Mouse (Mus musculus): ENCODE measurements around the gene Rpp14. TPM values are rescaled to one million over a fixed set of nuclear protein-coding genes. Genes with fewer than 3 reads are reported as not detected.

Rpp14 gene
- polyA plus RNA-seq, 1 experiment from 2014 or later = 35.4 TPM

DNA sequence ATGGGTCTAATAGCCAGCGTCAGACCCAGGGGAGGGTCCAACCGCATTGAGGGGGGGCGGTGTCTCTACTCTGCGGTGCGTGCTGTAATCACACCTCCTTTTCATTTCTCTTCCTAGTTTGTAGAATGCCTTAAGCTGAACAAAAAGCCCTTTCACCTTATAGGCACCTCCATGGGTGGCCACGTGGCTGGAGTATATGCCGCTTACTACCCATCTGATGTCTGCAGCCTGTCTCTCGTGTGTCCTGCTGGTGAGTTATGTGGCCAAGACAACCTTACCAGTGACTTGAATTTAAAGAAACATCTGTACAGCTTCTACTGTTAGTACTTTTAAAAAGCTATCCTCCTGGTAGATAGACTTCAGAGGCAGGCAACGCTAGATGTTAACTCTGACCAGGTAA lies 37.6 kb upstream of the Rpp14 start:
- H3K9me3 ChIP-seq = no peaks in the 10 kb centered on the region
- no peaks in the 10 kb centered on the region for H3K27me3 ChIP-seq (replicated peaks)
- H3K4me1 ChIP-seq = no peaks in the 10 kb centered on the region
- no peak overlapping the region for H3K4me2 ChIP-seq
- H3K27ac ChIP-seq (replicated peaks) = no peak overlapping the region
- peaks cover 18% of the 10 kb centered on the region for H3K36me3 ChIP-seq
- no peak for ATAC-seq (ENCODE audit: extremely low read depth, insufficient number of reproducible peaks, low FRiP score, low TSS enrichment)
- H3K9ac ChIP-seq = no peak overlapping the region
- no peak overlapping the region for H3K4me3 ChIP-seq
- 88% methylated on average over 9 of the region's 9 CpGs for WGBS

DNA sequence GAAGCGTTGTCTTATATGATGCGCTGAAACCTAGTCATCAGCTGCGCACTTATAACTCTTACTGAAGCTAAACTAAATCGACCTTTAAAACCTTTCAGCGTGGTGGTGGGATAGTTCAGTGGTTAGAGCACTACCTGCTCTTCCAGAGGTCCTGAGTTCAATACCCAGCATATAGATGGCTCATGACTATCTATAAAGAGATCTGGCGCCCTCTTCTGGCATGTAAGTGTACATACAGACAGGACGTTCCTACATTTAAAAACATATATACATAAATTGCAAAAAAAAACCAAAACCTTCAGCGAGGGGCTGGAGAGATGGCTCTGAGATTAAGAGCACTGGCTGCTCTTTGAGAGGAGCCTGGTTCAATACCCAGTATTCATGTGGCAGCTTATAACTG lies 35.8 kb upstream of the Rpp14 start:
- 62% methylated on average over 8 of the region's 8 CpGs for WGBS
- H3K27ac ChIP-seq (replicated peaks) = no peak overlapping the region
- no peaks in the 10 kb centered on the region for H3K27me3 ChIP-seq (replicated peaks)
- no peaks in the 10 kb centered on the region for H3K9me3 ChIP-seq
- no peak for ATAC-seq (ENCODE audit: extremely low read depth, insufficient number of reproducible peaks, low FRiP score, low TSS enrichment)
- no peak overlapping the region for H3K9ac ChIP-seq
- peaks cover 25% of the 10 kb centered on the region for H3K36me3 ChIP-seq
- no peaks in the 10 kb centered on the region for H3K4me1 ChIP-seq
- H3K4me3 ChIP-seq = no peak overlapping the region
- H3K4me2 ChIP-seq = no peak overlapping the region

DNA sequence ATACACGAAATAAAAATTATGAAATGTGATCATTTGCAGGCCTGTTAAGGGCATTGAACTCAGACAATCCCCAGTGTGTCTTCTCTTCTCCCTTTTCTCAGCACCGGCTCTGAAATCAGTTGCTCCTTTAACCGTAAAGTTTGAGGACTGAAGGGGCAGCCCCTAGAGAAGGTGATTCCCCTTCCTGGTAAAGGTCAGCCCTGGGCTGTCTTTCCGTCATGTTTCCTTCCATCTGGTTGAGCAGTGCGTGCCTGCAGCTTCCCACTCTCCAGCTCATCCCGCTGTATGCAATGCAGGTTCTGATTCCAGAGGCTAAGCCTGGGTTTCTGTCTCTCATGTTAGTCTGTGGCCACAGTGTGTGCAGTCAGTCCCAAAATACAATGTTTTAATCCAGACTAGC lies 35.4 kb upstream of the Rpp14 start:
- no peak overlapping the region for H3K4me3 ChIP-seq
- no peaks in the 10 kb centered on the region for H3K27me3 ChIP-seq (replicated peaks)
- no peak overlapping the region for H3K4me2 ChIP-seq
- no peak overlapping the region for H3K27ac ChIP-seq (replicated peaks)
- H3K9me3 ChIP-seq = no peaks in the 10 kb centered on the region
- 75% methylated on average over 6 of the region's 6 CpGs for WGBS
- H3K36me3 ChIP-seq = peaks cover 29% of the 10 kb centered on the region
- no peaks in the 10 kb centered on the region for H3K4me1 ChIP-seq
- no peak overlapping the region for H3K9ac ChIP-seq
- ATAC-seq (ENCODE audit: extremely low read depth, insufficient number of reproducible peaks, low FRiP score, low TSS enrichment) = no peak

DNA sequence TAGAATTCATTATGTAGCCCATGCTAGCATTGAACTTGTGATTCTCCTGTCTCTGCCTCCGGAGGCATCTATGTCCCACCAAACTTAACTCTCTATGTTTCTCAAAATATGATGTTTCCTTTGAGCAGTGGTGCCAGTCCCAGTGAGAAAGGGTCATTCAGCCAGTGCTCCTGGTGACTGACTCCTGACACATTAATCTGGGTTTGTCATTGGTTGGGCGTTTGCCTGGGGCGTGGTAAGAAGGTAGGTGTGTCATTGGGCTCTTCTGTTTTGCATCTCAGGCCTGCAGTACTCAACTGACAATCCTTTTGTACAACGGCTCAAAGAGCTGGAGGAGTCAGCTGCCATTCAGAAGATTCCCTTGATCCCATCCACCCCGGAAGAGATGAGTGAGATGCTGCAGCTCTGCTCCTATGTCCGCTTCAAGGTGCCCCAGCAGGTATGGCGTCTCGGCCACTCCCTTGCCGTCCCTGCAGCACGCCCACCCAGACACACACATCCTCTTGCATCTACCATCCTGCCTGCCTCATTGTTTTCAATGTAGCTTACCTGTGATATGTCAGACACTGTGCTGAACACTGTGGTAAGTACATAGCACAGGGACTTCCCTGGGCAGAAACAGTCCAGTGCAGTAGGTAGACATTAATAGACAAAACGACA lies 34.9 kb upstream of the Rpp14 start:
- no peak for ATAC-seq (ENCODE audit: extremely low read depth, insufficient number of reproducible peaks, low FRiP score, low TSS enrichment)
- Histone ChIP-seq H3K4me1 (no peaks in the 10 kb centered on the region), H3K4me2 (no peak overlapping the region), H3K36me3 (peaks cover 35% of the 10 kb centered on the region), H3K4me3 (no peak overlapping the region), H3K9me3 (no peaks in the 10 kb centered on the region), H3K27ac (replicated peaks) (no peak overlapping the region), H3K27me3 (replicated peaks) (no peaks in the 10 kb centered on the region), H3K9ac (no peak overlapping the region)
- 73% methylated on average over 11 of the region's 11 CpGs for WGBS

DNA sequence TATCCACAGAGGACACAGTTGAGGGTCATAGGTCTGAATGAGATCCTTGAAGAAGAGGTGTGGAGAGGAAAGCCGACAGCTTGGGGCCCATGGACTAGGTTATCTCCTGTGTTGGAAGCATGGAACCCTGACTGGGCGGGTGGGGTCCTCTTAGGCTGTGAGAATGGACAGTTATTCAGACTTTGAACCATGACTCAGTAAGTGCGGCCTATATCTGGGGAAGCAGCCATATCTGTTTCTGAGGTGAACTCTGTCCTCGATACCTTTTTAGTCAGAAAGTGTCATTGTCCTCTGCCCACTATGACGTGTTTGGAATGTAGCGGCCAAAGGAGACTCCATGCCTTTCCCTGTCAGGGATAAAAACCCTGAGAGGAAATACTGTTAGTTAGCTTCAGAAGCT lies 33.3 kb upstream of the Rpp14 start:
- no peaks in the 10 kb centered on the region for H3K4me1 ChIP-seq
- H3K27me3 ChIP-seq (replicated peaks) = no peaks in the 10 kb centered on the region
- no peak overlapping the region for H3K4me2 ChIP-seq
- H3K27ac ChIP-seq (replicated peaks) = no peak overlapping the region
- H3K9me3 ChIP-seq = no peaks in the 10 kb centered on the region
- no peak overlapping the region for H3K9ac ChIP-seq
- no peak overlapping the region for H3K4me3 ChIP-seq
- 74% methylated on average over 6 of the region's 6 CpGs for WGBS
- H3K36me3 ChIP-seq = peaks cover 38% of the 10 kb centered on the region
- no peak for ATAC-seq (ENCODE audit: extremely low read depth, insufficient number of reproducible peaks, low FRiP score, low TSS enrichment)

DNA sequence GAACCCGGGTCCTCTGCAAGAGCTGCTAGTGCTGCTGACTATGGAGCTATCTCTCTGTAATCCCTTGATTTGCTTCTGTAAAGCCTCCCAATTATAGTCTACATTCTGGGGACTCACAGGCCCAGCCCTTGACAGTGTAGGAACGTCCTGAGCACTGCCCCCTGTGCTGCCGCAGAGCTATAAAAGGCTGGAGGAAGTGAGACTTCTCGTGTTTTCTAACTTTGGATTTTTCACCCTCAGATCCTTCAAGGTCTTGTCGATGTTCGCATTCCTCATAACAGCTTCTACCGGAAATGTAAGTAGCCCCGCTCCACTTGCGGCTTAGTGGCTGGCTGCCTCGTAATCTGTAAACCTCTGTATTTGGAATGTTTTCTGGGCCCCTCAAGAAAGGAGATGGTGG lies 30.8 kb upstream of the Rpp14 start:
- H3K36me3 ChIP-seq = peaks cover 39% of the 10 kb centered on the region
- no peak overlapping the region for H3K27ac ChIP-seq (replicated peaks)
- H3K9me3 ChIP-seq = no peaks in the 10 kb centered on the region
- no peaks in the 10 kb centered on the region for H3K27me3 ChIP-seq (replicated peaks)
- H3K4me2 ChIP-seq = no peak overlapping the region
- H3K4me3 ChIP-seq = no peak overlapping the region
- no peak for ATAC-seq (ENCODE audit: extremely low read depth, insufficient number of reproducible peaks, low FRiP score, low TSS enrichment)
- 81% methylated on average over 10 of the region's 10 CpGs for WGBS
- H3K9ac ChIP-seq = no peak overlapping the region
- no peaks in the 10 kb centered on the region for H3K4me1 ChIP-seq

DNA sequence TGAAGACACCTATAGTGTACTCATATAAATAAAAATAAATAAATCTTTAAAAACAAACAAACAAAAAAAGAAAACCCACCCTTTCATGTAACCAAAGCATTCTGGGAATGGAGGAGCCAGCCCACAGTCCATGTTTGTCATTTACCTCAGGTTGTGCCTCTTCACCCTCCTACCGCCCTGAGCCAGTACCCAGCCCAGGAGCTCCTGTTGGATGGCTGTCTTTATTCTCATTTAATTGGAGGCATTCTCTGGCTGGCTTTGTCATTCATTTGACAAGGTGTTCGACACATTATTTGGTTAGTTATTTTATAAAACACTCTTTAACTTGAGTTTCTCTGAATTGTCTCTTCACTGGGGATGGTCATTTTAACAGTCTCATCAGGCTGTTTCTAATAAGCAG lies 28.3 kb upstream of the Rpp14 start:
- Histone ChIP-seq H3K4me1 (no peaks in the 10 kb centered on the region), H3K4me3 (no peak overlapping the region), H3K27ac (replicated peaks) (no peak overlapping the region), H3K9ac (no peak overlapping the region), H3K4me2 (no peak overlapping the region), H3K27me3 (replicated peaks) (no peaks in the 10 kb centered on the region), H3K36me3 (peaks cover 40% of the 10 kb centered on the region), H3K9me3 (no peaks in the 10 kb centered on the region)
- ATAC-seq (ENCODE audit: extremely low read depth, insufficient number of reproducible peaks, low FRiP score, low TSS enrichment) = no peak
- 69% methylated on average over 2 of the region's 2 CpGs for WGBS

DNA sequence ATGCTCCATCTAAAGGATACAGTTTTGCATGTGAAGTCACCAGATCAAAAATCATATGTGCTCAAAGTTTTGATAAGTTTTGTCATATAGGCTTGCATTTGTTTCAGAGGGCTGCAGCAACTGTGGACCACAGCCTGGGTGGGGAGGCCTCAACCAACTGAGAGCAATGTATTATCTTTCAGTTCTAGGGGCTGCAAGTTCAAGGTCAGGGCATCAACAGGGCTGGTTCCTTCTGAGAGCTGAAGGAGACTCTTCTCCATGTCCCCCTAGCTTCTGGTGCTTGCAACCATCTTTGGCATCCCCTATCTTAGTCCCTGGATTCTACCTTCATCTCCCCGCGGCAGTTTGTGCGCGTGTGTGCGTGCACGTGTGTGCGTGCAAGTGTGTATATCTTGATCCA lies 27.5 kb upstream of the Rpp14 start:
- peaks cover 36% of the 10 kb centered on the region for H3K36me3 ChIP-seq
- H3K9me3 ChIP-seq = no peaks in the 10 kb centered on the region
- H3K27me3 ChIP-seq (replicated peaks) = no peaks in the 10 kb centered on the region

DNA sequence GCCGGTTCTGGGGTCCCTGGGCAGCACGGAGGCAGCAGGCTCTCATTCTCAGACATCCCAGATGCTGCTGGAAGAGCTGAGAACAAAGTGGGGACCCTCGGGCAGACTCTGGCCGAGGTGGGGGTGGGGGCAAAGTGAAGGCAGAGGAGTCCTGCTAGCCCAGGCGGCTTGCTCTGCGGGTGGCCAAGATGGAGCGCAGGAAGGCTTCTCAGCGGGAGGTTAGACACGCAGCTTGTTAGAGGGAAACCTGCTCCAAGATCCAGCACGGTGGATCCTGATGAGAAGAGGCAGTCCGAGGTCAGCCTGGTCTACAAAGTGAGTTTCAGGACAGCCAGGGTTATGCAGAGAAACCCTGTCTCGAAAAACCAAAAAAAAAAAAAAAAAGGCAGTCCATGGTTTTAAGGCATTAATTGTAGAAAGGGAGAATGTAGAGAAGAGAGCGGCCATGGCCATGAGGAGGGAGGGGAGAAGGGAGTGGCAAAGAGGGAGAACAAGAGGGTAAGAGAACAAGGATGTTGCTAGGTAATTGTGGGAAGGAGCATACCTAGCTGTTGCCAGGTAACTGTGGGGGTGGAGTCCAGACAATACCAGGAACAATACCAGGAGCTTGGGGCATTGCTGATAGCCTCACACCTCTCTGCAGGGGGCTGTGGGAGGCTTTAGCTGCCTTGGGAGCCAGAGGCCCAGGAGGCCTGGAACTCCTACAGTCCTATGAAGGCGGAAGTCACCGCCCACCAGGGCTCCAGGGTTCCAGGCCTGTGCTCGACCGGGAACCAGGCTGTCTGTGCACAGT lies 25.7 kb upstream of the Rpp14 start:
- no peak overlapping the region for H3K4me2 ChIP-seq
- ATAC-seq (ENCODE audit: extremely low read depth, insufficient number of reproducible peaks, low FRiP score, low TSS enrichment) = no peak
- no peak overlapping the region for H3K27ac ChIP-seq (replicated peaks)
- peaks cover 28% of the 10 kb centered on the region for H3K36me3 ChIP-seq
- 34% methylated on average over 17 of the region's 17 CpGs for WGBS
- no peak overlapping the region for H3K9ac ChIP-seq
- H3K4me3 ChIP-seq = no peak overlapping the region
- no peaks in the 10 kb centered on the region for H3K27me3 ChIP-seq (replicated peaks)
- H3K4me1 ChIP-seq = no peaks in the 10 kb centered on the region
- H3K9me3 ChIP-seq = no peaks in the 10 kb centered on the region

More for the DNA sequence above, 27.5 kb upstream of the Rpp14 start:
- ATAC-seq (ENCODE audit: extremely low read depth, insufficient number of reproducible peaks, low FRiP score, low TSS enrichment) = no peak
- Histone ChIP-seq H3K9ac (no peak overlapping the region), H3K4me3 (no peak overlapping the region), H3K27ac (replicated peaks) (no peak overlapping the region), H3K4me2 (no peak overlapping the region), H3K4me1 (no peaks in the 10 kb centered on the region)
- WGBS = 94% methylated on average over 7 of the region's 7 CpGs

DNA sequence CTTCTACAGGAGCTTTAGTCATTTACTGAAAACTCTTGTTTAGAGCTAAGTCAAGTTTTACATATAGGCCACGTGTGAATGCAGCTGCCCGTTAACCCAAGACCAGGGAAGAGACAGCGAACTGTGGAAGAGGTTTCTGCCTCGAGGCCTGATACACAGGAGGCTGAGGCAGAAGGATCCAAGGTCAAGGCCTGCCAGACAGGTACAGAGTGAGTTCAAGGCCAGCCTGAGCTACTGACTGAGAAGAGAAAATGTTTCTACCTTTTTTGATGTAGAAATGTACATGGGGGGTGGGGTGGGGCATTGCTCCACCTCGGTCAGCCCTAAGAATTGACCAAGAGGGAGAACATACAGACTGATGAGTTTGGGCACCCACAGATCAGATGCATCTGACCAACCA lies 24.1 kb upstream of the Rpp14 start:
- H3K27ac ChIP-seq (replicated peaks) = no peak overlapping the region
- ATAC-seq (ENCODE audit: extremely low read depth, insufficient number of reproducible peaks, low FRiP score, low TSS enrichment) = no peak
- H3K27me3 ChIP-seq (replicated peaks) = no peaks in the 10 kb centered on the region
- H3K4me2 ChIP-seq = no peak overlapping the region
- H3K9me3 ChIP-seq = no peaks in the 10 kb centered on the region
- no peaks in the 10 kb centered on the region for H3K4me1 ChIP-seq
- no peak overlapping the region for H3K9ac ChIP-seq
- H3K4me3 ChIP-seq = no peak overlapping the region
- 75% methylated on average over 5 of the region's 5 CpGs for WGBS
- H3K36me3 ChIP-seq = peaks cover 16% of the 10 kb centered on the region

DNA sequence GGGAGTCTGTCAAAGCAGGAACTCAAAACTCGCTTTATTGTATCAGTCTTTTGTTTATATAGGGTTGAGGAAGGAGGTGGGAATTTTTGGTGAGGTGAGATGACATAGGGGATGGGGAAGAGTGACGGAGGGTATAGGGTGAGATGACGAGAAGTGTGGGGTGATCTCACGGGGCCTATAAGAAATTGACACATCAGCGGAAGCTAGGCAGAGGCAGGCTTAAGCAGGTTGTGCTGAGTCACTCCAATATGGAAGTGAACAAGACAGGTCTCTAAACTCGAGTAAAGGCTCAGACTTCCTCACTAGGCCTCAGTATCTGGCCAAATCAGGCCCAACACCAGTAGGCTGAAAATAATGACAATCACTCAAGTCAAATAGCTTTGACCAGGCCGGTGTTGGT lies 20.2 kb upstream of the Rpp14 start:
- H3K4me2 ChIP-seq = no peak overlapping the region
- no peak for ATAC-seq (ENCODE audit: extremely low read depth, insufficient number of reproducible peaks, low FRiP score, low TSS enrichment)
- H3K4me3 ChIP-seq = no peak overlapping the region
- no peaks in the 10 kb centered on the region for H3K9me3 ChIP-seq
- H3K27ac ChIP-seq (replicated peaks) = no peak overlapping the region
- WGBS = 90% methylated on average over 7 of the region's 7 CpGs
- H3K36me3 ChIP-seq = peaks cover 8% of the 10 kb centered on the region
- no peaks in the 10 kb centered on the region for H3K27me3 ChIP-seq (replicated peaks)
- H3K9ac ChIP-seq = no peak overlapping the region
- peaks cover 10% of the 10 kb centered on the region for H3K4me1 ChIP-seq

DNA sequence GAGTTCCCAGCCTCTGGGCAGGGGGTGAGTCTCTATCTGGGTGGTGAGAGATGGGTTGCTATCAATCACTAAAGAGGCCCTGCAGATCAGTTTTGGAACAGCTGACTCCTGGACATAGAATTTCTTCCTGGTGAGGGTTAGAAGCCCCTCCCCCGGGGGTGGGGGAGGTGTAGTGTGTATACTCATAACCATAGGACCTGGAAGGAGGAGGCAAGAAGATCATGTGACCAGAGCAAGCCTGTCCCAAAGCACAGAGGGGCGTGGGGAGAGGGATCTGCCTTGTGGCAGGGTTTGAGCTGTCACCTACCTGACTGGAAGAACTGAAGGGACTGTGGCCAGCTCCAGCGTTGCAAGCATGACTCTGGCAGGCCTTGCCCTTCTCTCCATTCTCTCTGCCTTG lies 18.1 kb upstream of the Rpp14 start:
- Histone ChIP-seq H3K4me1 (peaks cover 10% of the 10 kb centered on the region), H3K4me2 (no peak overlapping the region), H3K9me3 (no peaks in the 10 kb centered on the region), H3K9ac (no peak overlapping the region), H3K4me3 (no peak overlapping the region), H3K27ac (replicated peaks) (peak overlapping the region; percentile 46), H3K36me3 (no peaks in the 10 kb centered on the region), H3K27me3 (replicated peaks) (no peaks in the 10 kb centered on the region; the same call in 1 of the 2 replicates)
- 24% methylated on average over 3 of the region's 3 CpGs for WGBS
- ATAC-seq (ENCODE audit: extremely low read depth, insufficient number of reproducible peaks, low FRiP score, low TSS enrichment) = 0 out of 2 replicates have a peak, but pooled peaks have one; percentile 19

All from heart, embryonic 13.5 days (tissue).